Mouse (Mus musculus): ENCODE data around the gene Plppr3. TPM values are rescaled to one million over a fixed set of nuclear protein-coding genes. Genes with fewer than 3 reads are reported as not detected.

Plppr3 gene
- total RNA-seq, 2 experiments from 2014 or later = 277 to 305 TPM

DNA sequence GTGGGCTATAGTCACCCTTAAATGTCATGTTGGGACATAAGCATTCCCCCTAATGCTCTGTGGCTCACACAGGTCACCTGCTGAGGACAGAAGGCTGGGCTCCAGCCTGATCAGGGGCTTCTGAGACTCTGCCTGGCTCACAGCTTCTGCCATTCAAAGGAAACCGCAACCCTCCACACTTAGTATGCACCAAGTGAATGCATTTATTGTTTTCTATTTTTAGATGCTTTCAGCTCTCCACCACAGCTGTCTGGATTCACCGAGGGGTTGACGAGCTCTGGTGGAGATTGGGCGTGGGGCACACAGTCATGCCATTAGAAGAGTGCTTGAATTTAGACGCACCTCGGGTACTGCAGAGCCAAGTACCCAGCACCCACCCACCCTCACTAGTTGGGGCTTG, 1.1 kb downstream of the Plppr3 start:
- no peak for DNase-seq
- intact Hi-C loops (cut with DNase I) = no loop called here

DNA sequence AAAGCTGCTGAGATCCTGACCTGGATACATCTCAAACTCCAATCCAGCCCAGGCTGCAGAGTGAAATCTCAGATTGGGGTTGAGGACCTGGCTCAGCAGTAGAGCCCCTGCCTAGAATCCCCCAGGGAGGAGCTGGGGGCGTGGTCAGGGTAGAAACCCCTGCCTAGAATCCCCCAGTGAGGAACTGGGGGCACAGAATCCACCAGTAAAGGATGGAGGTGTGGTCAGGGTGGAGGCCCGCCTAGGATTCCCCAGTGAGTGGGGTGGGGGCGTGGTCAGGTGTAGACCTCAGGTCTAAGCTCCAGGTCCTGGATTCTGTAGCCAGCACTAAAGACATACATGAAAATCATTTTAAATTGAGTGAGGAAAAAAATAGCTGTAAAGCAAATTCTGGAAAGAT, 1.6 kb downstream of the Plppr3 start:
- intact Hi-C loops (cut with DNase I) = no loop called here
- DNase-seq = no peak

DNA sequence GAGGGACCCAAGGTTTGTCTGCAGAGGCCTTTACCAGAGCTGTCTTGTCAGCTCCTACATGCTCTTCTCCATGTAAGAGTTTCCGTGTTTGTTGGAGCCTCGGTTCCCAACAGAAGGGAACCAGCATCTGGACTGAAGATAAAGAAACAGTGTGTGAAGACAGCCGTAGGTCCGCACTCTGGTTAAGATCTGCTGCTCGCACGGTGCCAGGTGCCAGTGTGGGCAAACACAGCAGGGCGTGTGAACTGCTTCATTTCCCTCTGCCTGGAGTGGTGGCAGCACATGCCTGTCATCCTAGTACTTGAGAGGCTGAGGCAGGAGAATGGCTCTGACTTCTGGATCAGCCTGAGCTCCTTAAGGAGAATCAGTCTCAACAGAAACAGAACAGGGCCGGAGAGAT, 2.6 kb downstream of the Plppr3 start:
- DNase-seq = no peak
- intact Hi-C loops (cut with DNase I) = no loop called here

DNA sequence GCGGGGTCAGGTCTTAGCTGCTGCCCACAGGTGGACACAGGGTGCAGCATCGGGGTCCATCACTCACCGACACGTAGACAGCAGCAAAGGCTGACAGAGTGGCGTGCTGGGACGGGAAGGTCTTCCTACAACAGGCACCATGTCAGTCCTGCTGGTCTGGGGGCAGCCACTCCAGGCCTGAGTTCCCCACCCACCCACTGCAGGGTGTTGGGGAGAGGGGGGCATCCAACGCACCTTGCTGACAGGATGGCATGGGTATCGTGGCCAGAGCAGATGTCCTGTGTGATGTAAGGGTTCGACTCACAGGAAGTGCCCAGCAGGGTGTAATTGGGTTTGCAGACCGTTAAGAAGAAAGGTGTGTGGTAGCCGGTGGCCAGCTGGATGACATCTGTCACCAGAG, 7.8 kb downstream of the Plppr3 start:
- DNase-seq = no peak
- intact Hi-C loops (cut with DNase I) = no loop called here

DNA sequence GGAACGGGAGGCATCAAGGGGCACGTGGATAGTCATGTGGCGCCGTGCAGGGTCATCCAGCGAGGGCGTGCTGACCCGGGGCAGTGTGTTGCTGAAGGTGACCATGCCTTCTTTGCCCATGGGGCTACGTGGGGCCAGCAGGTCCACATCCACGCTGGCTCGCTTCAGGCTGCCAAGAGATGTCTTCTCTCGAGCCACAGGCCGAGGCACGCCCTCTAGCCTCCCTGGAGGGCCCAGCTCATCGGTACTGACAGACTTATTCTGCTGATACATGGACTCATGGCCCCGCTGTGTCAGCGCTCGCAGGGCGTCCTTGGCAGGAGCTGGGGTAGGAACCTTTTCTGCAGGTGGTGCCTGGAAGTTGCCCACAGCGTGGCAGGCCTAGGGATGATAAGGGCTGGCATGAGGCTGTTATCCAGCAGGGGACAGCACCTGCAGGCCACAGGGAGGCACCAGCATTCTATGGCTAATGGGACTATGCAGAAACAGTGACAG, 8.6 kb downstream of the Plppr3 start:
- no peak for DNase-seq
- intact Hi-C loops (cut with DNase I) = no loop called here

DNA sequence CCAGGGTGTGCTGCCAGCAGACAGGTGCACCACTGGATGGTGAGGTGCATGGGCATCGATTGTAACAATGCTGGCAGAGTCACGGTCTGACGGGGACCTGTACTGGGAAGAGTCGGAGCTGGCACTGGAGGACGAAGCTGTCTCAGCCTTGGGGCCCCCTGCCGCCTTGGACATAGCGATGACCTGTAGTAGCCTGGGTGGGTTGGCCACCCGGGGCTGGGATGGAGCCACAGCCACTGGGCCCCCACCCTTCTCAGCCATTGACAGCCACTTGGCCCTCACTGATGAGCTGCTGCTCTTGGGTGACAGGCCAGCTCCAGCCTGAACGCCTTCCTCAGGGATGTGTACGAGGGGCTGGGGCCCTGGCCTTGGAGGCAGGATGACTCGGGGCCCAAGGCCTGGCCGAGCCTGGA, 9.2 kb downstream of the Plppr3 start:
- DNase-seq = no peak
- intact Hi-C loops (cut with DNase I) = no loop called here

DNA sequence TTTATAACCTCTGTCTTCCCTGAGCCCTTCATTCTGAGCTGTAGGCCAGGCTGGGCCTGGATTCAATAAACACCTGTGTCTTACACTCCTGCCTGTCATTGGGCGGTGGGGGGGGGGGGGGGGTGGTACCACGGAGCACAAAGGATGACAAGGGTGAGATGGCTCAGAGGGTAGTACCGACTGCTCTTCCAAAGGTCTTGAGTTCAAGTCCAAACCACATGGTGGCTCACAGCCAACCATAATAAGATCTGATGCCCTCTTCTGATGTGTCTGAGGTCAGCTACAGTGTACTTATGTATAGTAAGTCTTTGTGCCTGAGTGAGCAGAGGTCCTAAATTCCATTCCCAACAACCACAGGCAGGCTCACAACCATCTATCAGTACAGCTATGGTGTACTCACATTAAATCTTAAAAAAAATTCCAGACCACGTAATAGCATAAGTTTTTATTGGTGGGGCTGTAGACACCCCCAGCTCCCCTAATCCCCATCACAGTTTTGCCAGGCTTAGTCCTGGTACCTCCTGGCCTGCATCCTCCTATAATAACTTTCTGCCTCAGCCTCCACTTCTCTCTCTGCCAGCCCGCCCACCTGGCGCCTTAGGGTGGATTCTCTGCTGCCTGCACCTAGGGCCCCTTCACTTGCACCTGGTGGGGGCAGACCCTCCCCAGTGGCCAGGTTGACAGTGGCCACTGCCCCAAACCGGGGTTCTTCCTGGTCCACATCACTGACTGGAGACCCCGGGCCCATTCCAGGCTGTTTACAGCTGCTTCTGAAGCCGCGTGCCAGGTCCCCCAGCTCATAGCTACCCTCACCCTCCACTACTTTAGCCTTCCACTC, 9.9 kb downstream of the Plppr3 start:
- no peak for DNase-seq
- intact Hi-C loops (cut with DNase I) = no loop called here

DNA sequence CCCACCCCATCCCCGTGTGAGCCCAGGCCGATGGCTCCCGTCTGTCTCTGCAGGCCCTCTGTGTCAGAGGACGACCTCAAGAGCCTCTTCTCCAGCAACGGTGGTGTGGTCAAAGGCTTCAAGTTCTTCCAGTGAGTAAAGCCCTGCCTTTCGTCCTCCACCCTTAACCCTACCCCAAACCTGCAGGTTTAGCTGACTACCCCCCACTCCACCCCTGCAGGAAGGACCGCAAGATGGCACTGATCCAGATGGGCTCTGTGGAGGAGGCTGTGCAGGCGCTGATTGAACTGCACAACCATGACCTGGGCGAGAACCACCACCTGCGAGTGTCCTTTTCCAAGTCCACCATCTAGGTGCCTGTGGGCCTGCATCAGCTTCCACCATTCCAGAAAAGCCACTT, 11.5 kb downstream of the Plppr3 start:
- intact Hi-C loops (cut with DNase I) = no loop called here
- no peak for DNase-seq

DNA sequence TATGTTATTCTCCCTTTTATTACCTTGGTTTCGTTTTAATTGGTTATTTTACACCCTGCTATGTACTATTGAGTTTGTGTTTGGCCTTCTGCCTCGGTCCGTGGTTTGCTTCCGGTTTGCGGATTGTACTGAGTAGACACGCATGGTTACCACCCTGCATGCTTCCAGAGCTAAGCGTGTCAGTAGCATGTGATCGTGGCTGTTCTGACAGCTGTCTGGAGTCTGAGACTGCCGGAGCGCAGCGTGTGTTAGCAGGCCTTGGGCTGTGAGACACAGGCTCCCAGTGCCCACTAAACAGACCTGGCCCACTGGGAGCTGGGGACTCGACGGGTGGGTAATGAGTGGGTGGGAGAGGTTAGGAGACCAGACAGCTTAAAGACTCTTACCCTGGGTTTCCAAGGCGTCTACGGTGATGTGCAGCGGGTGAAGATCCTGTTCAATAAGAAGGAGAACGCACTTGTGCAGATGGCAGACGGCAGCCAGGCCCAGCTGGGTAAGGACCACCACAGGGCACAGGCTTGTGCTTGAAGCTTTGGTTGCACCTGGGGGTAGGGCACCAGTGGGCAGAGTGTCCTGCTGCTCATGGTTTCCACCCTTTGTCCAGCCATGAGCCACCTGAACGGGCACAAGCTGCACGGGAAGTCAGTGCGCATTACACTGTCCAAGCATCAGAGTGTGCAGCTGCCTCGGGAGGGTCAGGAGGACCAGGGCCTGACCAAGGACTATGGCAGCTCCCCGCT, 12.2 kb downstream of the Plppr3 start:
- intact Hi-C loops (cut with DNase I) = no loop called here
- DNase-seq = no peak

DNA sequence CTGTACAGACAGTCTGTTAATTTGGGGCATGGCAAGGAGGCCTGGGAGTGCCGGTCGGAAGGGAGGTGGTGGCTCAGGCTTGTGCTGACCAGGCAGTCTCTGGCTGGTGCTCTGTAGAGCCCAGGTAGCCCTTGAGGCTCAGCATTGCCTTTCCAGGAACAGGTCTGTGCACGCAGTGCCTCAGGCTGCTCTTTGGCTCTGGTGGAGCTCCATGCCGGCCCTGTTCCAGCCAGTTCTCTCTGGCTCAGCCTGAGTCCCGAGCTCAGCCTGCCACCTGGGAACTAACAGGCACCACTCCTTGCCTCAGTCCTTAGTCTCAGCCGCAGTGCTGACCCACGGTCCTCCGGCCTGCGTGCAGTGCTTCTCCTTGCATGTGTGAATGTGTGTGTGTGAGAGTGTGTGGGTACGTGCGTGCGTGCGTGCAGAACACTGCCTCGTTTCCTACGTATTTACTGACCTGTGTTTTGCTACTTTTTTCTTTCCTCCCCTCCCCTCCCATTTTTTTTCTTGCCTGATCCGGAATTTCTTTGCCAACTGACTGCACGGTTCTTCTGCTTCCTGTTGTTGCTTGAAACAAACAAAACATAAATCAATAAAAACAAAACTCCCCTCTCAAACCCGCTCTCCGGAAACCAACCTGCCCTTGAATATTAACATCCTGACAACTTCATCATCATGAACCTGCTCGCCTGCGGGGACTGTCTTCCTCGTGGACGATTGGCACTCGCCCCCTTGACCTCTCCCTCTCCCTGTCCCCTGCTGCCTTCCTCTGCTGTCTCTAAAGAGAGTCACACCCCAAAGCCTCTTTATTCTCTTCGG, 13.0 kb downstream of the Plppr3 start:
- no peak for DNase-seq
- intact Hi-C loops (cut with DNase I) = no loop called here

DNA sequence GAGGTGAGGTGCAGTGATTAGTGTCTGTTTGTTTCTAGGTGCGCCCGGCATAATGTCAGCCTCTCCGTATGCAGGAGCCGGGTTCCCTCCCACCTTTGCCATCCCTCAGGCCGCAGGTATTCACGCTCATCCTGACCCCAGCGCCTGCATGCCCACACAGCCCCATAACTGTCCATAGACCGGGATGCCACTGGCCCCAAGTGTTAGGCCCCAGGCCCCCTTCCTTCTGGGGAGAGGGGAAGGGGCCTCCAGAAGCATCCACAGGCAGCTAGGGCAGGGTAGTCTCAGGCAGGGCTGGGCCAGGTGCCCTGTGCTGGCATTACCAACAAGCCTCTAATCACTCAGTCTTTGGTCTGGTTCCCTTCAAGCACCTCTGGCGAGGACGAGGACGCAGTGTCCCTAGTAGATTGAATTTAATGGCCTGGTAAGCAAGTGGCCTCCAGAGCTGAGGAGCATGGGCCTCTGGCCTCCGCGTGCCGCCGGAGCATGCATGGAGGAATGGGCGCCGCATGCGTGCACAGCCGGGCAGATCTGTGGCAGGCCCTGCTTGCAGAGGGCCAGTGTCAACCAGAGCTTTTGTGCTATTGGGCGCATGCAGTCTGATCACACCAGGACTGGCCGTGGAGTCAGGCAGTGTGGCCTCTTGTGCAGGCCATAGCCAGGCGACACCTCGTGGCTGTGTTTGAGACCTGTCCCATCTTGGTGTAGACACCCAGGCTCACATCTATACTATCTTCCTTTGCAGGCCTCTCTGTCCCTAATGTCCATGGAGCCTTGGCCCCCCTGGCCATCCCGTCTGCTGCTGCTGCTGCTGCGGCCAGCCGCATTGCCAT, 14.1 kb downstream of the Plppr3 start:
- DNase-seq = no peak
- intact Hi-C loops (cut with DNase I) = no loop called here

DNA sequence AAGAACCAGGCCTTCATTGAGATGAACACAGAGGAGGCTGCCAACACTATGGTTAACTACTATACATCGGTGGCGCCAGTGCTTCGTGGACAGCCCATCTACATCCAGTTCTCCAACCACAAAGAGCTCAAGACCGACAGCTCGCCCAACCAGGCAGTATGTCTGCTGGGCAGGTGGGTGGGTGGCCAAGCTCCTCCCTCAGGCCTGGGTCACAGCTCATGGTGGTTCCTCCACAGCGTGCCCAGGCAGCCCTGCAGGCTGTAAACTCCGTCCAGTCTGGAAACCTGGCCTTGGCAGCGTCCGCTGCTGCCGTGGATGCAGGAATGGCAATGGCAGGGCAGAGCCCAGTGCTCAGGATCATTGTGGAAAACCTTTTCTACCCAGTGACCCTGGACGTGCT, 15.3 kb downstream of the Plppr3 start:
- no peak for DNase-seq
- intact Hi-C loops (cut with DNase I) = no loop called here

DNA sequence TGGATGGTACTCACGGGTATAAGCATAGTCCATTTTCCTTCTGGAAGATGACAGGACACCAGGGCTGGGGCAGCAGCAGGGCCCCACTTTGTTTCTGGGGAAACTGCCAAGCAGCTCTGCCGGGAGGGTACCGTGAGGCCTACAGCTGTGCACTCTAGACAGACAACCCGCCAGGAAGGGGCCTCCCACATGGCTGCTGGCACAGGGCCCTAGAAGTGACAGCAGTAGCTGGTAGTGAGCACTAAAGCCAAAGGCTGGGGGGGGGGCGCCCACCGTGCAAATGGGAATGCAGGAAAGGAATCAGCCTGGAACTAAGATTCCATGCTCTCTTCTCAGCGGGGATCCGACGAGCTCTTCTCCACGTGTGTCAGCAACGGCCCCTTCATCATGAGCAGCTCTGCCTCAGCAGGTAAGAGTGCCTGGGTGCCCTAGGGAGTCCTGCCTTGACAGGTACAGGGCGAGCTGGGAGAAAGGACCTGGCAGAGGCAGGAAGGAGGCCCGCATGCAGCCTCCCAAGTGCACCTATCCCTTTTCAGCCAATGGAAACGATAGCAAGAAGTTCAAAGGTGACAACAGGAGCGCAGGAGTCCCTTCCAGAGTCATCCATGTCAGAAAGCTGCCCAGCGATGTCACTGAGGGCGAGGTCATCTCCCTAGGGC, 15.9 kb downstream of the Plppr3 start:
- intact Hi-C loops (cut with DNase I) = no loop called here

DNA sequence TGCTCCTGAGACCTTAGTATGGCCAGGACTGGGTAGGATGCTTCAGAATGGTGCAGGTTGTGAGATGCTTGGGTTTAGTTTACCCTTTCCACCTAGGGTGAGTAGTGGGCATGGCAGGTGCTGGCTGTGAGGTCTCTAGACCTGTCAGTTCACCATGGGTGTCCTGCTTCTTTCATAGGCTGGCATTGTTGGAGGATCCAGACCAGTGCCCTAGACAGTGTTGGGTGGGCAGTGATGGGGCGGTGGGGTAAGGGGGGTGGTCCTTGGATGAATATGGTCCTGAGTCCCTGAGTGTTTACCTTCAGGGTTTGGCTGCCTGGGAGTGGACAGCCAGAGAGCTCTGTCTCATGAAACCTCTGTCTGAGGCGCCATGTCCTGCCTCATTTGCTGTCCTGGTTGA, 16.5 kb downstream of the Plppr3 start:
- intact Hi-C loops (cut with DNase I) = no loop called here
- no peak for DNase-seq

More for the DNA sequence above, 15.9 kb downstream of the Plppr3 start:
- peak; percentile 97 for DNase-seq

DNA sequence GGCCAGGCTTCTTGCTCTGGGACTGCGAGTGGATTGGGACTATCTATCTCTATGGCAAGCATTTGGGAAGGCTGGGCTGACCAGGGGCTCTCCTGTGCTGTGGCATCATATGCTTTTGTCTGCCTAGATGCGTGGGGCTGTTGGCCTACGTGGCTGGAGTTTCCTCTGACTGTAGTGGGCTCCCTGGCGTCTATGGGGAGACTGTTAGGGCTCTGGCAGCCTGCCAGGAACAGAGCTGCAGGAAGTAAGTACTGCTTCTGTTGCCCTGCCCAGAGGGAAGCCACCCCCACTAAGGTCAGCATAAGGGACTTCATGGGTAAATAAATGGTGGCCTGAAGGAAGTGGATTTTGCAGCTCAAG, 17.0 kb downstream of the Plppr3 start:
- intact Hi-C loops (cut with DNase I) = no loop called here
- DNase-seq = peak; percentile 71

DNA sequence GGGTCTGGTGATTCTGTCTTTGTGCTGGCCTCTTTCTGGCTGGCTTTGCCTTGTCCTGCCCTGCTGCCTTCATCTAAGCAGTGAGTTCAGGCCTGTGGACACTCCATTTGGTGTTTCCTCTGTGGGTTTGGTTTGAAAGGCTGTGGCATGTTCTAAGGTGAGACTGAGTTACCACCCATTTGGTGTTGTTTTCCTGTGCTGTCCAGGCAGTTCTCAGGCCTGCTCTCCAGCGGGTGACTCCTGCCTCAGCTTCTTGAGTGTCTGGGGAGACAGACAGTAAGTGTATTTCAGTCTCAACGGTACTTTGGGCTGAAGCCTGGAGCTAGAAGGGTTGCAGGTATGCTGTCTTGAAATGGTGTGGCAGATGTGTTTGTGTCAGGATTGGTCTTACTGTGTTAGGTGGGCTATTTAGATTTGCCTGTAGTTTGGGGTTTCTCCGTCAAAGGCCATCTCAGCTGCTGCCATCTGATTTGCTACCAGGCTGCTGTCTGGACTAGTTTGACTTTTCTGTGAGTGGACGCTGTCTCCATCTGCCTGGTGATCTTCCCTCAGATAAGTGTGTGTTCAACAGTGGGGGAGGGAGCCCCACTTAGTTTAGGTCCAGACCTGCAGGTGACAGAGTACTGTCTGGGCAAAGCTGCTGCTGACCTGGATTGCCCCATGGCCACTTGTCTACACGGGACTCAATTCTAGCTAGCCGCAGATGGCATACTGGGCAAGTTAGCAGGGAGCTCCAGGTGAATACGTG, 17.6 kb downstream of the Plppr3 start:
- DNase-seq = no peak
- intact Hi-C loops (cut with DNase I) = no loop called here

DNA sequence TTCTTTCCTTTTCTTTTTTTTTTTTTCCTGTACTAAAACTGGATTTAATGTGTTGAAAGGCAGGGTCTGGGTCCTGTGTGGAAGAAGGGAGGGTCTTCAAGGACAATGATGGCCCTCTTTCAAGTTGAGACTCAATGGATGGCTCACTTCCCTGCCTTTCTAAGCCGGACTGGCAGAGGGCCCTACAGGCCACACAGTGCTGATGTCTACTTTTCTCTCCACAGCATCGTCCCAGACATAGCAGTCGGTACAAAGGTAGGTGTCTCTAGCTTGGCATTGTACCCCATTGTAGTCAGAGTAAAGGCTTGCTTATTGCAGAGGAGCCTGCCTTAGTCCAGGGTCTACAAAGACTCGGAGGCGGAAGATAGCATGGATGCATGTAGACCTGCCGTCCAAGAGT, 18.2 kb downstream of the Plppr3 start:
- intact Hi-C loops (cut with DNase I) = no loop called here
- no peak for DNase-seq

DNA sequence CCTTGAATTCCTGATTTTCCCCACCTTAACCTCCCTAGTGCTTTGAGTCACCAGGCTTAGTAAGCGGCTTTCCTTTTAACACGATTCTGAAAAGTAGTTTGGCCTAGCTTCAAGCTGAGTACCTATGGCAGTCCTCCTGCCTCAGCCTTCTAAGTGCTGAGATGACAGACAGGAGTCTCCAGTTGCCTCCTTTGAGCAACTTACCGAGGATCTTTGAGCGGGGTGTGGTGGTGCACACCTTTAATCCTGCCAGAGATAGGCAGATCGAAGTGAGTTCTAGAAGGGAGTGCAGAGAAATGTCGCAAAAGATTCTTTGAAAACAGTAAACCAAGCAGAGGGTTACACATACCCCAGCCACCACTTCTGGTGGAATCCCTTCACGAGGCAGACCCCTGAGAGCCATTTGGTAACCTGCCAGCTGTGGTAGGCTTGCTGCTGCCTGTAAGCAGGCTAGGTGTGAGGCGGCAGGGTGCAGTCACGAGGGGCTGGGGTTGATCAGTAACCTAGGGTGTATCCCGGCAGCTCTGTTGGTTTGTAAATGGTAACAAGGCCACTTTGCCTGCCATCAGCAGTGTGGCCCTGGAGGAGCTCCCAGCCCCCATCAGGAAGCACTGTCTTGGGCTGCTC, 18.8 kb downstream of the Plppr3 start:
- intact Hi-C loops (cut with DNase I) = no loop called here
- peak; percentile 60 for DNase-seq
